In the genomic region with DNA sequence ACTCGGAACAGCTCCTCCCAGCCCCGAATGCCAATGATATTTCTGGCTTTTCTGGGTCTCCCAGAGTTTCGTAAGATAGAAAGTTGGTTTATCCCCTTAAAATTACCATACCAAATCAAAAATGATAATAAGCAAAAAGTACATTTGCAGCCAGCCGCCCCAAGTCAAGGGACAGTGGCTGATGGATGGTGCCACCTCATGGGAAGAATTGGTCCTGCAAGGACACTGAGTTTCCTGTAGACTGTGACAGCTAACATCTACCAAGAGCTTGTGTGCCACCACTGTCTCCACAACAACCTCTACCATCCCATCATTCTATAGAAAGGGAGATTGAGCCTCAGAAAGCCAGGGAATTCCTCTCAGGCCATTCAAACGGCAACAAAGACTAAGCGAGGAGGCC, we compare ENCODE assay signal across 7 mouse cellular contexts. TPM values are rescaled to one million over a fixed set of nuclear protein-coding genes. Genes with fewer than 3 reads are reported as not detected.
DNase-seq lines count a peak whose midpoint lies in the region; ATAC-seq and TF ChIP-seq lines count a peak whose summit lies in the region.

No protein-coding gene starts in this region.

- H3K27me3 ChIP-seq in Patski = no peaks in the 10 kb centered on the region

- CTCF ChIA-PET in Patski (lab: Charles Lee) = interaction anchor here (0.7 to 2.2 kb wide), 18 partner anchors 9 to 178 kb away, joined by 3 to 10 read pairs (median 4); no protein-coding TSS in a partner anchor

- POLR2A ChIA-PET in Patski (lab: Charles Lee) = no interaction called here

- in situ Hi-C loops in Patski (cut with MboI; ENCODE audit: low pct_unique_long_range_greater_than_20kb) = loop anchor here (25.0 kb wide), 1 partner anchor 808 kb away; no protein-coding TSS in a partner anchor

- DNase-seq in left cerebral cortex, adult 18-20 months (ENCODE audit: low spot score in 2 of 2) = peak; percentile 72 to 73
- DNase-seq in left cerebral cortex, adult 11 months (ENCODE audit: low spot score) = no peak
- DNase-seq in Patski (ENCODE audit: low read depth, low spot score) = no peak
- peak; percentile 60 for DNase-seq in cerebellum, adult 8-10 months
- DNase-seq in kidney, postnatal 36 days = peak; percentile 65 to 87

- no peak for ATAC-seq in Patski
- ATAC-seq in megakaryocyte-erythroid progenitor cell, adult 5-6 weeks (replicated peaks; ENCODE audit: low FRiP score, low TSS enrichment, poor library complexity, severe bottlenecking) = 0 out of 2 replicates have a peak, but pooled peaks have one; percentile 51
- no peak for ATAC-seq in monocyte, adult 5-6 weeks (replicated peaks; ENCODE audit: insufficient number of reproducible peaks, low FRiP score, low TSS enrichment, poor library complexity, severe bottlenecking)

- peak; percentile 82 for TF ChIP-seq CTCF in Patski (IDR thresholded peaks at IDR 0.05)

RNA-seq across cellular contexts. Expression of gene Tspan9, which starts 2.4 kb away (rescaled TPM):
- 10 to 100 TPM; 53.5 to 53.8 TPM for total RNA-seq in left cerebral cortex, adult 18-20 months (2021)
- polyA plus RNA-seq in Patski (2021) = 135 TPM
- 0.22 TPM in 1 of 2 replicates, not detected in the other for total RNA-seq in megakaryocyte-erythroid progenitor cell, adult 5-6 weeks (2014; fragmentation: Nextera tagmentation)
- 0.19 TPM in 1 of 2 replicates, not detected in the other for total RNA-seq in megakaryocyte-erythroid progenitor cell, adult 5-6 weeks (2017)
- 0.67 to 5.3 TPM (median 3.0 TPM) in 3 replicates for total RNA-seq in monocyte, adult 5-6 weeks (2017)

Comparison
In these comparisons a context has a peak if more than half of its experiments do, and no peak if none do; other contexts are left out.
1. DNase-seq: peak in left cerebral cortex, adult 18-20 months (2 of 2), cerebellum, adult 8-10 months (single experiment) and kidney, postnatal 36 days (2 of 2); none in left cerebral cortex, adult 11 months (single experiment) and Patski (single experiment).